Mouse (Mus musculus): ENCODE data around the gene Tmem132b.

DNA sequence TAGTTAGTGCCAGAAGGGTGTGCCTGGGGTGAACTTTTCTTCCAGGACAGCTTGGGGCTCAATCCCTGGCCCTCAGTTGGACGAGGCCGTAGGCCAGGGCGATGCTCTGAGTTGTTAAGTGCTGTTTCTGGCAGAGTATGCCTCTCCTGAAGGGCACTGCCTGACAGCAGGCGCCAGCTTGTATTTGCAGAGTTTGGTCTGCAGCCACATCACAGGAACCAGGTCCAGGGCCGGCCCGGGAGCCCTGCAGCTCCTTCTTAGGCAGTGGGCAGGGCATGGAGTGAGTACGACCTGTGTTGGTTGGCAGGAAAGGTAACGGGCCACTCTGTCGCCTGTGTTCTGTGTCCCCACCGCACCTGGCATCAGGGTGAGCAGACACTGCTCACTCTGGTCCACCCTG lies 40.5 kb upstream of the Tmem132b start:
- TF ChIP-seq CTCF (IDR thresholded peaks at IDR 0.05; ENCODE audit: extremely low read depth, insufficient read depth, insufficient read length, insufficient replicate concordance) (no peak), POLR2A (IDR thresholded peaks at IDR 0.05; ENCODE audit: low read depth, low read length) (no peak)
